Mouse (Mus musculus): ENCODE results near the gene Clec2e. TPM values are rescaled to one million over a fixed set of nuclear protein-coding genes. Genes with fewer than 3 reads are reported as not detected.
"Not testable (repeated sequence)": the region's sequence is repeated elsewhere in the genome, so short reads cannot be mapped to it uniquely, and the experiment has no call there.

Clec2e gene
- not detected for polyA plus RNA-seq (2017; shearing (Covaris generic))

DNA sequence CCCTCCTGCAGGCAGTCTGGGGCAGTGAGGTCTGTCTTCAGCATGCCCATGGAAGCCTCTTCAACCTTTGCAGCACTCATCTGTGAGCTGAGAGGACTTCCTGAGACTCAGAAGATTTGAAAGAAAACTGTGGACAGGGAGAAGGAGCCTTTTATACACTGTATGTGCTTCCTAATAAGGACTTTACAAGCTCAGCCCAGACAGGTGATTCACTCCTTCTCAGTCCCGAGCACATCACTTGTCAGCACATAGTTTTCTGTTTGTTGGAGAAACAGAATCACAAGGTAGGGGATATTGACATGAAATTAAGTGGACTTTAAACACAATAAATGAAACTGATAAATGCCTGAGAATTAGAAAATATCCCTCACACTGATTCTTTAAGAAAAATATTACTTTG is at the start of gene Clec2e:
Gene Clec2e (minus strand): TSS at position 120 of the 400 bp plus-strand sequence.
- not testable (repeated sequence) for ATAC-seq

DNA sequence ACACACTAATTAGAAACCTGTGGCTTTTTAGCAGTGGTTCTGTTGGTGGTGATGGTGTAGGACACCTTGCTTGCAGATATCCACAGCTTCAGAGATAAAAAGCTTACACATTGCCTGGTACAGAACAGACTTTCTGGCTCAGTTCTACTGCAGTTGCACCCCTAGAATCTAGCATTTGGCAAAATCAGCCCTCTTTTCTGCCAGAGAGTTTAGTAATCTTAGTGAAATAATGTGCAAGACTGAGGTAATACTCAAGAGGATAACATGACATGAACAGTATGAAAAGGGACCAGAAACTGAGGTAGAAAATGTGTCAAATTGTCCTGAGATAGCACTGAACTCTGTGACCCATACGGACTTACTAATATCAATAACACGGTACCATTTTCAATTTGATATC is 46.1 kb upstream of the Clec2e start:
- ATAC-seq: no peak

DNA sequence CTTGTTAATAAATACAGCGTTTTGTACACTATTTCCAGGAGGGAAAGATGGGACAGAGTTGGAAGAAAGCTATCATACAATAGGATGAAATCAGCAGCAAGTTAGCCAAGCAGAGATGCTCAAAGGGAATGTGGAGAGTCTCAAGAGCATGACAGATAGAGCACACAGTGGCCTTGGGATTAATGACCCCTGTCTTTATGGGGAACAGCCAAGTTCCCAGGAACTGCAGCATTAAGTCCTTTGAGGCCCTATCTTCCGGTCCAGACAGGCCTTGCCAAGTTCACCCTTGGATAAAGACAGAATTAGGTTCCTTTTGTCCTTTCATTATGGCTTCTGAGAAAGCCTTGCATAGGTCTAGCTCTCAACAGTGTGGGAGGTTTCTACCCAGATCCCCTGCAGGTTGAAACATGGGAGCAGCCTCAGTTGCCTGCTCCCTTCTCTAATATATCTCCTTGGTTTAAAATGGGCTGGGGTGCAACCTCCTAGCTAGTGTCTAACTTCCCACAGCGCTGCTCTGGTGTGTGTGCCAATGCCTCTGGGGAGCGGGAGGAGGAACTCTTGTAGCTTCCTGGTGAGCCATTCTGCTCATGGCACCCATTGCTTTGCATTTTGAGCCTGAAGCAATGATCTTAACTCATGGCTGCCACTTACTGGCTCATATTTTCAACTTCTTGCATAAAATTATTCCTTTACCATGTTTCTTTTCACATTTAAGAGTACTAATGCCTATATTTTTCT is 32.1 kb upstream of the Clec2e start:
- no peak for ATAC-seq

DNA sequence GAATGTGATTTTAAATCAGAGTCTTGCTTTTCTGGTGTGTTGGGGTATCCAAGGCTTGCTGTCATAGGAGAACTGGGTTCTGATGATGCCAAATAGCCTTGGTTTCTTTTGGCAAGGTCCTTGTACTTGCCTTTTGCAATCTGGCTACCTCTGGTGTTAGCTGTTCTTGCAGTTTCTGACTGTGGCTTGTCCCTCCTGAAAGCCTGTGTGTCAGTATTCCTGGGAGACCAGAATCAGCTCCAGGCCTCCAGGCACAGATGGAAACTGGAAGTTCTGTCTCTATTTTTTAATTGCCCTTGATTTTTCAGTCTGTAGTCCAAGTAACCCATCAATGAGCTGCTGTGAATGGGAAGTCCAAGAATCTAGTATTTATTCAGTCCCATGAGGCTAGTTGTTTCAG is 26.1 kb upstream of the Clec2e start:
- ATAC-seq: no peak

DNA sequence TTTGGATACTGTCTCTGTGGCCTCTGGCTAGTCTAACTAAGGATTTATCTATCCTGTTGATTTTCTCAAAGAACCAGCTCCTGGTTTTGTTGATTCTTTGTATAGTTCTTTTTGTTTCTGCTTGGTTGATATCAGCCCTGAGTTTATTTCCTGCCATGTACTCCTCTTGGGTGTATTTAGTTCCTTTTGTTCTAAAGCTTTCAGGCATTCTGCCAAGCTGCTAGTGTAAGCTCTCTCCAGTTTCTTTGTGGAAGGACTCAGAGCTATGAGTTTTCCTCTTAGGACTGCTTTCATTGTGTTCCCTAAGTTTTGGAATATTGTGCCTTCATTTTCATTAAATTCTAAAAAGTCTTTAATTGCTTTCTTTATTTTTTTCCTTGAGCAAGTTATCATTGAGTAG is 23.8 kb upstream of the Clec2e start:
- not testable (repeated sequence) for ATAC-seq

DNA sequence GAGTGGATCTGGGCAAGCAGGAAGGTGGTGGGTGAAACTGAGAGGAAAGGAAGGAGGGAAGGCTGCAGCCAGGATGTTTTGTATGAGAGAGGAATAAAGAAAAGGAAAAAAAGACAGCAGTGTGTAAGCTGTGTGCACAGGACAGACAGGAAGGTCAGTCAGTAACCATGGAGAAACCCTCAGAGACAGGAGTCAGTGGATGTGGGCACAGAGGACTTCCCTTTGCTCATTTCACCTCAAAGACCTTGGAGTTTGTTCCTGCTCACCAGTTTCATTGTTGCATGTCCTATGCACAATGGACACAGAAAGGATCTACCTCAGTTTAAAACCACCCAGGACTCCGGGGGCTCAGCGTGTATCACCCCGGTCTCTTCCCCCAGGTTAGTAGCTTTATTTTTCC is 15.5 kb upstream of the Clec2e start:
- no peak for ATAC-seq

DNA sequence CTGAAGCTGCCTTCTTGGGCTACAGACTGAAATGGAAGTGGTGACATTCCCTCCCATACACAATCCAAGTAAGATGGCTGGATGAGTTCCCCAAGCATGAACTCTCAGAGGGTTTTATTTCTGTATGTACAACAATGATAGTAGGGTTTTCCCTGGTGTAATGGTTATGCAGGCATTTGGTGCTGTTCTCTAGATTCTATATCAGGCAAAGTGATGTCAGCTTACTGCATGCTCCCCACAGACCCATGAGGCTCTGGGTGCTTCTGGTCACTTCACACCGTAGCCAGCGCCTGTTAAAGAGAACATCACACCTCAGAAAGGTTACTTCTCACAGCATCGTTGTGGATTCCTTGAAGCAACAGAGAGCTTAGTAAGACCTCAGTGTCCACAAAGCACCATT is 13.5 kb upstream of the Clec2e start:
- ATAC-seq: not testable (repeated sequence)

DNA sequence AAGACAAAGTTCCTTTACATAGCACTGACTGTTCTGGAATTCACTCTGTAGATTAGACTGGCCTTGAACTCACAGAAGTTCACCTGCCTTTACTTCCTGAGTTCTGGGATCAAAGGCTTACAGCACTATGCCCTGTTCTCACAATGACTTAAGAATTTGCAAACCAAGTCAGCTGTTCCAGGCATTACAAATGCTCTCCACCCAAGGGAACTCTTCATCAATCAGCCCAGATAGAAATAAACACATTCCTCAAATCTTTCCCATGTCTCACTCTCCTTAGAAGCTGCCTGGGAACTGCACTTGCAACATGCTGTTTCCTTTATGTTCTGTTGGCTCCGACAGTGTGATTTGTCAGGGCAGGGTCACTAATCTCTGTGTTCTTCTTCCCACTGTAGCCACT is 13.1 kb upstream of the Clec2e start:
- ATAC-seq: no peak

DNA sequence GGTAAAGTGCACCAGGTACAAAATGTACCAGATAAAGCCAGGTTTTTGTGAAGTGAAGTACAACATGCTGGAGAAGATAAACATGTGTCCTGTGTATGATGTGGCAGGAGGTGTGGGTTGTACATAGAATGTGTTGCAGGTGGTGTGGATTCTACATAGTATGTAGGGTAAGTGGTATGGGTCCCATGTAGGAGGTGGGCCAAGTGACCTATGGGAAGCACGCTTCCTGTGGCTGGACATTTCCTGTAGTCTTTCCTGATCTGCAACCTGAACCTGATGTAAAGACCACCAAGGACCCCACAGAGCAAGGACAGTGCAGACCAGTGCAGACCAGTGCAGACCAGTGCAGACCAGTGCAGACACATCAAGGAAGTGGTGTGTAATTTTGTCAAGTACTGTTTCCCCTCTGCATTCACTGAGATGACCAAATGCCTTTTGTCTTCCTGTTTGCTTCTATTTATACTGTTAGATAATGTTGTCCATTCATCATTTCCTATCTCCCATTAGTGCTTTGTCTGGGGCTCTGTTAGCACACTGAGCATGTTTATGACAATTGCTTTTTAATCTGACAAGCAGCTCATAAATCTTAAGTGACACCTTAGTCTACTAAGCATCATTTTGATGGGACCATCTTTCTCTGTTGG is 12.4 kb upstream of the Clec2e start:
- no peak for ATAC-seq

DNA sequence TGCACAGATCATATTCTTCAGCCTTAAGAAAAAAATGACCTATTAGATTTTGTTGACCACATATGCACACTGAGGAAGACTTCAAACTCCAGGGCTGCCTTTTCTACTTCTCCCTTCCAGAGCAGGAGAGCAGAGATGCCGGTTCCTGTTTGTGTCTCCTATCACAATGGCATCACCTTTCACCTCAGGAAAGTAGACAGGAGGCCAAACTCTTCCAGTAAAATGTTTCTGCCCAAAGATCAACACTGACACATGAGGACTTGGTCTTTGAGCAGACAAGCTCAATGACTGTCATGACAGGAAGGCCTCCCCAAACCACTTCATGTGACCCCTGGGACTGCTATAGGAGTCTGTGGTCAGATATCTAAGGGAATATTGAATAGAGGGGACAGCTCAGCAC is 11.8 kb upstream of the Clec2e start:
- no peak for ATAC-seq

DNA sequence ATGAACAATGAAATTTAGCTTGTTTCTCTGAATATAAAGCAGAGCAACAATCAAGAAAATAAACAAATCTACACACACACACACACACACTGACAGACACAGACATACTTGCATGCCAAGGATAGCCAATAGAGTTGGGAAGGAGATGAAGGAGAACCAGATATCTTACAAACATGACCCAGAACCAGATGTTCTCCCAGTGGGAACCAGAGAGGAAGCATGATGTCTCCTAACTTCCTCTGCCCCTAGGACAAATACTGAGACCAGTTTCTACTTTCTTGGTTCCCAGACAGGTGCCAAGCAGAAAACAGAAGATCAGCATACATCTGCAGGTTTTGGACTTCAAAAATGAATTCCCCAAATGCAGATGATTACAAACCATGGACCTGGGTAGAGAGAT is 7.2 kb upstream of the Clec2e start:
- no peak for ATAC-seq

DNA sequence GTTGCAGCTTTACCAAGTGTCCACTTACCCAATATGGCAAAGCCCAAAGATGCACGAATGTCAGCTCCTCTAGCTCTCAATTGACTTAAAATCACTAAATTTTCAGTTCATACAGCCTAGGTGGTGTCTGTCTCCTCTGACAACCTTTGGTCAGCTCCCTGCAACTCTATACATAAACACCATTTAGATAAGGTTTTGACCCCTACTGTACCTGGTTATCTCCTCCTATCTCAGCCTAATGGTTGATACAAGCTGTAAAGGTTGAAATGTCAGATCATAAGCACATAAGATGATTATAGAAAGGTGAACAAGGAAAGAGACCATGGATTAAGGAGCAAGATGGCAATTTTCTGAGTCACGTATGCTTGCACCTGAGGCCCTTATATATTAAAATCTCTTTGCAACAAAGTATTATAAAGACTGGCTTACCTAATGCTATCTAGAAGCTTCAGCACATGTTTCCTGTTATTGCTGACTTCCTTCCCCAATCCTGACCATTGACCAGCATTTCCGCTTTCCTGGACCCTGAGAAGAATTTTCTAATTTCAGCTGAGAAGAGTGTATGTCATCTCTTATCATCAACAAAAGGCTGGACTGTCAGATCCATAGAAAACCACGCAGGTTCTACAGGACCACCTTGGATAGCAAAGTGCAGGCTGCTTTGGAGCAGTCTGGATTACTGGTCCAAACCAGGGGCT is 2.3 kb upstream of the Clec2e start:
- ATAC-seq: no peak

DNA sequence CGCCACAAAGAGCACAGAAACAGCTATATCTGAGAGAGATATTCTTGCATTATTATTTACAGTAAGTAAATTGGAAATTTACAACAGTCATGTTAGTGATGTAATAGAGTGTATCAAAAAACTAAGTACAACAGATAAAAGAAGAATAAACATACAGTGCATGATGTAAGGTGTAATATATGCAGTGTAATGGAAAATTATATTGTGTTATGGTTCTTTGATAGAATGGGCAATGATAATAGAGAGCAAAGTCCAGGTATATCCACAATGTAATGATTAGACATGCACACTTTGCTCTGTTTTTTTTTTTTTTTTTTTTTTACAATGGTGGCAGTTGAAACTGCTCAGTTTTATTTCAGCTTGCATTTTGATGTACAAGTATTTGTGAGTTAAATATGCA is 891 bp upstream of the Clec2e start:
- no peak for ATAC-seq

DNA sequence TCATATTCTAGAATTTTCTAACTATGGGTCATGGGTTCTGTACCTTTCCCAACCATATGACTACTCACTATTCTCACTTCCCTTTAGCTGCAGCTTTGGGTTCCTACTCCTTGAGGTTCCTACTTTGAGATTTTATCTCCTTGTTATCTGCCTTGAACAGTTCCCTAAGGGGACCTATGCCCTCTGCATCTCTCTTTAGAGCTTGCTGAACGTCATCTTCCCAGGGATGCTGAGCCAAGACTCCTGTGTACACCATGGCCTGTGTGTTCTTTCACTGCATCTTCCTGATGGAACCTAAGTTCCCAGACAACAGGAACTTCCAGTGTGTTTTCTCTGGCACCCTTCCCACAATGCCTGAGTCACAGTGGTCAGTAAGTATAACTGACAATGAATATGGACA is 2.8 kb downstream of the Clec2e start:
- no peak for ATAC-seq

DNA sequence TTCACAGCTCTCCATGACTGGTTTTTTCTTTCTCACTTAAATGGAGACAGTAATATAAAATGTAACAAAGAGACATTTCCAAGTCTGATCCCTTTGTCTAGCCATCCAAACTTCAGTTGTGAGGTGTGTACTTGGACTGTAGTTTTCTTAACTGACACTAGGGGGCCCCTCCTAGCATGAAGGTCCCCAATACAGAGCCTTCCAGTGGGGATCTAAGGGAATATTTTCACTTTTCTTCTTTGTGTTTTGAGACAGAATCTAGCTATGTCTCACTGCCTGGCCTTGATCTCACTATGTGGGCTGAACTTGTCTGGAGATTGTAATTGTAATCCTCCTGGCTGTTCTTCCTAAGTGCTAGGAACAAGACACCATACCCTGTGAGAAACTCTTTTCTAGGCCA is 5.5 kb downstream of the Clec2e start:
- peak; percentile 73 for ATAC-seq

DNA sequence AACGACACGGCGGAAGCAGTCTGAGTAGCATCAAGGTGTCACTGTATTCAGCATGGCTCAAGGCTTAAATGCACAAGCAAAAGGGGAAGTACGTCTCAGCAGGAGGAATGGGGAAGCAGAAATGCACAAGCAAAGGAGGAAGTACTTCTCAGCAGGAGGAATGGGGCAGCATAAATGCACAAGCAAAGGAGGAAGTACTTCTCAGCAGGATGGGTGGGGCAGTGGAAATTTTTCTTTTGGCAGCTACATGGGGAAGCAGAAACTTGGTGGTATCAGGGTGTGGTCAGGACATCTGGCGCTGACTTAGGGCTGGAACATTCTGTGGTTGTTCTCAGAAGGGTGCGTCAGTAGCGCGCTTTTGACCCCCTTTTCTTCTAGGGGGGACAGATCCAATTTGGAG is 12.1 kb downstream of the Clec2e start:
- not testable (repeated sequence) for ATAC-seq

DNA sequence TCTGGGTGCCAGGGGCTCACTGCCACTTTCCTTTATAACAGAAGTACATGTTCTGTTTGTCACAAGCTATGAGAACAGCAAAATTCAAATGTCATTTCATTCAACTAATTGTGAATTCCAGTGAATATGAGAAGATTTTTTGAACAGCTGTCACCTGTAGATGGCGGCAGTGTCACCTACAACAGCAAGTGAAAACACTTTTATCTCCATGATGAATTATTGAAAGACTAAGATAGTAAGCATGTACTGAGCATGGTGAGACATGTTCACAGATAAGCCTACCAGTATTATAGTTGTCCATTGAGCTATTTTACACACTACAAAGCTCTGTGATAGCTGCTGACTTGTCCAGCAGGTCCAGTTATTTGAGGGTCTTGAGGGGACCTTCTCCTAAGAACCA is 12.6 kb downstream of the Clec2e start:
- peak; percentile 67 for ATAC-seq

DNA sequence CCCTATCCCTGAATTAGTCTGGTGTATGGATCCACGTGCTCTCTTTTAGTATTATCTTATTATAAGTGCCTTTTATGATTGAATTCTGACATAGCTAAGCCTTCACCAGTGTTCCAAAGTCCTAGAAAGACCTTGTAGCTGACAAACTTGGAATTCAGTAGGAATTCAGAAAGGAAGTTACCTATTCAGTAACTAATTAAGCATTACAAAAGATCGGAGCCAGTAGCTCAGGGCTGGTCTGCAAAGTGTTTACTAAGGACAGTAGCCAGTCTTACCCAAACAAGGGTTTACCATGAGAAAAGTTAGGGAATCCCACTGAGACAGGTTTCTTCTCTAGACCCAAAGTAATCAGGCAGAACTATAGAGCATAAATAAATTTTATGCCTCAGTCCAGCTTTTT is 14.7 kb downstream of the Clec2e start:
- ATAC-seq: not testable (repeated sequence)

DNA sequence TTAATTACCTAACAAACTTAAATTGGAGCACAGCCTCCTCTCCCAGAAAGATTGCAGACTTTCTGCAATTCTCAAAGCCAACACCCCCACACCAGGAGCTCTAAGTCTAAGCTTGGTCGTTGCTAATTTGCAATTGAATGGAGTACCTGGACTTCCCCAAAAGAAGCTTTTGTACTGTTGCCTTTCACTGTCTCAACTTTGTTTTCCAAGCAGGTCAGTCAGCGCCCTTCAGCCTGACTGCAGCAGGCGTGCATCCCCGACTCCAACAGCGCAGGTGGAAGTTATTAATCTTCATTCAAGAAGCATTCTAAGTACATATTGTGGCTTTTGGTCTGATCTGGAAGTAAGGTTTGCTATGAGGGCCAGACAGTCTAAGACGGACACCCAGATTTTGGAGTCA is 15.6 kb downstream of the Clec2e start:
- ATAC-seq: no peak

DNA sequence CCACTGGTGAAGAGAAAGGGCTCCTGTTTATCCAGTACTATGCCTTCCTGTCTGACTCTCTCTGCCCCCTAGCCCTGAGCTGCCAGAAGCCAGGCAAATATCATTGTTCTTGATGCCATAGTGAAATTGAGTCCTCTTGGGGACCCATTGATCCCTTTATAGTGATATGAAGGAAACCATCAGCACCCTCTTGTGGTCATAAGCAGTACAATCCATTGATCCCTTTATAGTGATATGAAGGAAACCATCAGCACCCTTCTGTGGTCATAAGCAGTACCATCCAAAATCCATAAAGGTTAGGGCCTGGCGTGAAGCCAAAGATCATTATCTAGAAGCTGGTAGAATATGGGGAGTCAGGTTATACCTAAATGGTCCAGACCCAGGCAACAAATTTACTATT is 33.7 kb downstream of the Clec2e start:
- peak; percentile 100 for ATAC-seq

DNA sequence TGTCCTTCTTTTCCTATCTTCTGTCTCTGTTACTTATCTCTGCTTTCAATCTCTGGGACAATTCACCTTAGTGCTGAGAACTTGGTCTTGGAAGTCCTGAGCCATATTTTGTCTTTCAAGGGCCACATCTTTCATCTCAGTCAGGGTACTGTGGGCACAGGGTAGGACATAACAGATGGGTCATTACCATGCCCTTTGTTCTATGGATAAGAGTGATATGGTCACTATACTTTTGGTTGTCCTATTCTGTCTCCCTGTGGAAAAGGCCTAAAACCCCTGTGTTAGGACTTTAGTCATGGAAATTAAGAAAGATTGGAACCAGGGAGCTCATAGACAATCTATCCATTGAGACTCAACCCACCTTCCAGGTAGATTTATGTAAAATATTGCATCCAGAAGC is 34.2 kb downstream of the Clec2e start:
- ATAC-seq: no peak

DNA sequence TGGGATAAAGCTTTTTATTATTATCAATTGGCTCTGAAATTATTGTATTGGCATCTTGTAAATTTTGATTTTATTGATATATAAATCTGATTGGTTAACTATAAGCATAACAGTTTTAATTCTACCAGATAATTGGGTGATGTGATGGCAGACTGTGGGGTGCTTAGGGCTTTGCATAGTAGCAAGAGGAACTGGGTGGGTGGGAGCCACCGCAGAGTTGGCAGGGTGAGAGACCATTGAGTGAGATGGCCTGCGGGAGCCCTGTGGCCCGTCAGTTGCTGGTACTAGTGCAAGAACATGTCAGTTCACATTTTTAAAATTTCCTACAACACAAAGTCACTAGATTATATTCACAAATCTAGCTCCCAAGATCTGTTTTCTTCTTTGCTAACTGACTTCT is 34.9 kb downstream of the Clec2e start:
- no peak for ATAC-seq

DNA sequence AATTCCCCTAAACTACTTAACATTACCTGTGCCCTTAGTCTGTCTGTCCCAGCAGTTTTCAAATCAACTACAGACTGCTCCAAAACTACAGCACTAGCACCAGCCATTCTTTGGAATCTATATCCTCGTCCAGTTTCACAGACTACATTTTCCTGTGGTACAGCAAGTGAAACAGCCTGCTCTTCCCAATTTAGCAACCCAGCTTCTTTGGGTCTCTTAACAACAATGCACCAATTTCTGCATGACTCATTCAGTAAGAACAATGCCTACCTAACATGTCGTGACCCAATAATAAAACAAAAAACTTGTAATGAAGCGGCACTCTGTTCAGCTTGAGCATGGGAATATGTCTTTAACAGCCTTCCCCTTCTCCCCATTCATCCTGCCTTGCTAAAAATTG is 35.3 kb downstream of the Clec2e start:
- ATAC-seq: no peak

DNA sequence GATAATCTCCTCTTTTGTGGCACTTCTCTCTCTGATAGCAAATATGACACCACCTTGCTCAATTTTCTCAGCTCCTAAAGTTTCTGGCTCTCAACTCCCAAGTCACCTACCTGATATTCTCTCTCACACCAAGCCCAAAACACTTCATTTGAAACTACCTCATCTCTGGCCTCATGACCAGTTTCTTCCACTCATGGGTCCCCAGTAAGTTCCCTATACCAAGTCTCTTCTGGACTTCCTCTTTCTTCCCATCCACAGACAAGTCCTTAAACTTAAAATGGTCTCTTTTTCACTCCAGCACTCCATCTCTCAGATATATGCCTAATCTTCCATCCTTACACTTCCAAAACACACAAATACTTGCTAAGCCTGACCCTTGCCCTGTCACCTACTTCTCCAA is 42.7 kb downstream of the Clec2e start:
- ATAC-seq: no peak

Measured in inflammation-experienced regulatory T-cells, adult 6 months (primary cell).